Mouse (Mus musculus): Measurements from ENCODE around the gene Retreg1. TPM values are rescaled to one million over a fixed set of nuclear protein-coding genes. Genes with fewer than 3 reads are reported as not detected.

Retreg1 gene
- 10 to 100 TPM; 27.3 to 28.6 TPM for total RNA-seq (2021)
- long read RNA-seq, experiment 1, transcript Retreg1-201 (9 exons, 3,248 nt): major isoform, 13 of 14 reads
- long read RNA-seq, experiment 1, partial matches to known transcripts: 0 of 14 reads
- long read RNA-seq, experiment 1, other reads (novel, unspliced or antisense): 1 of 14 reads
- long read RNA-seq, experiment 2, transcript Retreg1-201 (9 exons, 3,248 nt): major isoform, 13 of 15 reads
- long read RNA-seq, experiment 2, partial matches to known transcripts: 1 of 15 reads
- long read RNA-seq, experiment 2, other reads (novel, unspliced or antisense): 1 of 15 reads

DNA sequence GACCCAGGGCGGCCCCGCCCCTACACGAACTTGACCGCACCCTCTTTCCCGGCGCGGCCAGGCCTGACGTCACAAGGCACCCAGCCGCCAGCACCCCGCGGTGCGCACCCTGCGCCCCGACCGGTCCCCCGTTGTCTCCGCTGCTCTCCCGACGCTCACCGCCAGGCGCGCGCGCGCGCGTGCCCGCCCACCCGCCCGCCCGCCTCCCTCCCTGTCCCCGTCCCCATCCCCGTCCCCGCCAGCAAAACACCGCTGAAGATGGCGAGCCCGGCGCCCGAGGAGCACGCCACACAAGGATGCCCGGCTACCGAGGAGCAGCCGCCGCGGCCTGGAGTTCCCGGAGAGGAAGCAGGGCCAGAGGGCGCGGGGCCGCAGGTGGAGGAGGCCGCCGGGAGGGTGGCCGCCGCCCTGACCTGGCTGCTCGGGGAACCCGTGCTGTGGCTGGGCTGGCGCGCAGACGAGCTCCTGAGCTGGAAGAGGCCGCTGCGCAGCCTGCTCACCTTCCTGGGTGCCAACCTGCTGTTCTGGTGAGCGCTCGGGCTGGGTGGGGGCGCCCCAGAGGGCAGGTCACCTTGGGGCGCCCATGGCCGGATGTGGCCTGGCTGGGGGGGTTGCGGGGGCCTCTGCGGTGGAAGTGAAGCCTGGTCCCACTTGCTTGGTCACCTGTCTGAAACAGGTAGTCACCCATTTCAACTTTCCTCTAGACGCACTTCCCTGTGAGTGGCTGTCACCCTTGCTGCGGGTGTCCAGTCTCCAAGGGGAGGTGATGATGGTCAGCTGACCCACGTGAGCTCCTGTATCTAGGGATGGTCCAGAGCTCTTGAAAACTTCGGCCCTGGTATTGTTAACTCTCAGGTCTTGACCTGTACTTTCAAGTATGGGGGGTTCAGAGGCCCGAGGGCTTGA lies at the start of gene Retreg1:
Gene Retreg1, plus strand, starts transcription at position 95 of the 906 bp plus-strand sequence.
- peak within 1 kb of the TSS; percentile 91 for H3K27ac ChIP-seq
- peak within 1 kb of the TSS; percentile 60 for H3K4me3 ChIP-seq
- peak; percentile 61 to 79 for DNase-seq (ENCODE audit: low spot score in 2 of 2)

DNA sequence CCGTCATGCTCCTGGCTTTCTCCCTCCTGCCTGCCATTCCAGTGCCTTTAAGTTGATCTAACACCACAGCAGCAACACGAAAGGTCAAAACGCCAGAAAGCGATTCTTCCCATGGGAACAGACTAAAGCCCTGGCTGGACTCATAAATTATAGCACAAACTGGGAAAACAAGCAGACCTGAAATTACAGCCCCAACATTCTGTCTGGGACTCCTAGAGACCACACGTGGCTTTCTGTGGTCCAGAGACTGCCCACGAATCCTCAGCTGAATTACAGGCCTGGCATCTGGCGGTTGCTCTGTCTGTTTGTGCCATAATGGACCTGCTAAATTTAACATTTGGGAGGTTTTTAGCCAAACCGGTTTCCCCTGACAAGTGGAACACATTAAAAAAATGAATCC lies 48.9 kb upstream of the Retreg1 start:
- Histone ChIP-seq H3K27ac (no peak overlapping the region), H3K4me3 (no peak overlapping the region)
- no peak for DNase-seq (ENCODE audit: low spot score in 2 of 2)
- no peak for TF ChIP-seq CTCF (conservative IDR thresholded peaks at IDR 0.05)

More for the DNA sequence above, at the start of gene Retreg1:
- TF ChIP-seq CTCF (conservative IDR thresholded peaks at IDR 0.05): peak; percentile 79

DNA sequence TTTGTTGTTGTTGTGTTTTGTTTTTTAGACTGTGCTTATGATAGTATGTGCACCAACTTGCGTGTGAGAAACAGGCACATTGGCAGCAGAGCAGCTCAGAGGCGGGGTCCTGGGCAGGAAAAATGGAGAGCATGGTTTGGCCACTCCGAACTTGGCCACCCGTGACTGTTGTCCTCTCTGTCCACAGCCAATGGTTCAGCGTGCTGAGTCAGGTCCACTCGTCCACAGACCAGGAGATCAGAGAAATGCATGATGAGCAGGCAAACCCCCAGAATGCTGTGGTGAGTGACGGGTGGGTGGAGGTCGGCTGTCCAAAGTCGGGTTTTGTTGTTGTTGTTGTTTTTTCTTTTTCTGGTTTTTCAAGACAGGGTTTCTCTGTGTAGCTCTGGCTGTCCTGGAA lies 47.5 kb upstream of the Retreg1 start:
- DNase-seq (ENCODE audit: low spot score in 2 of 2): no peak
- no peak for TF ChIP-seq CTCF (conservative IDR thresholded peaks at IDR 0.05)
- no peak overlapping the region for H3K4me3 ChIP-seq
- H3K27ac ChIP-seq: no peak overlapping the region

- peak; percentile 90 for TF ChIP-seq CTCF (conservative IDR thresholded peaks at IDR 0.05)
- DNase-seq (ENCODE audit: low spot score in 2 of 2): peak in 1 of 2 experiments; percentile 38
- no peak overlapping the region for H3K4me3 ChIP-seq
- H3K27ac ChIP-seq: no peak overlapping the region
Observed at GRCm38 (mm10) chr15:25796353-25796752, 46.6 kb upstream of the Retreg1 start.

DNA sequence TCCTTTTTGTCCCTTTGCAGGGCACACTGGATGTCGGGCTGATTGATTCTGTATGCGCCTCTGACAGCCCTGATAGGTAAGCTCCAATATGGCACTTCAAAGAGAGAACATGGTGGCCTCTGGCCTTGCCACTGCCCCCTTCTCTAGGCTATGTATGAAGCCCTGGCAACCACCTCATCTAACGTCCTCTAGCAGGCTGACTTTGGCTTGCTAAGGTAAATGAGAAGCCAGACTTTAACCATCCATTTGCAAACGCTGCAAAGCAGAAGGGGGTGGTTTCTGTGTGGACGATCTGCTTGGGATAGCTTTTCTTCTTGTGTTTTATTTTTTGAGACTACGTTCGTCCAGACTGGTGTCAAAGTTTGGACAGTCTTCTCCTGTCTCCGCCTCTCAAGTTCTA lies 45.8 kb upstream of the Retreg1 start:
- no peak for TF ChIP-seq CTCF (conservative IDR thresholded peaks at IDR 0.05)
- H3K4me3 ChIP-seq: no peak overlapping the region
- no peak overlapping the region for H3K27ac ChIP-seq
- DNase-seq (ENCODE audit: low spot score in 2 of 2): no peak

- DNase-seq (ENCODE audit: low spot score in 2 of 2): no peak
- TF ChIP-seq CTCF (conservative IDR thresholded peaks at IDR 0.05): no peak
Observed at GRCm38 (mm10) chr15:25797888-25798287, 45.1 kb upstream of the Retreg1 start.

DNA sequence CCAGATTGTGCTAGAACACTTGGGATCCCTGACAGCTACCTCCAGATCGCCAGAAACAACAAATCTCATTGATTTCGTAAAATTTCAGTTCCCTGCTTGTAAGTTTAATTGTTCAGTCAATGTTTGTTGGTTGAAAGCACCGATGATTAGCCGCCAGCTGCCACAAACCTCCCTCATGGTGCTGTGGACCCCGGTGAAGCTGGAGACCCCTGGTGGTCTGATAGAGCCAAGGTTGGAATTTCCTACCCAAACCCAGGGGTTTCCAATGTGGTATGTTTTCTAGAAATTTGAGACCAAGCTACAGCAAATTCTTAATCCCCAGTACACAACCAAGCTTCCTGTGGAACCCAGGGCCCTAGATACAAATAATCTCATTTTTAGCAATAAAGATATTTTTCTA lies 41.3 kb upstream of the Retreg1 start:
- DNase-seq (ENCODE audit: low spot score in 2 of 2): no peak
- Histone ChIP-seq H3K27ac (no peak overlapping the region), H3K4me3 (no peak overlapping the region)
- peak; percentile 34 for TF ChIP-seq CTCF (conservative IDR thresholded peaks at IDR 0.05)

More at GRCm38 (mm10) chr15:25797888-25798287, 45.1 kb upstream of the Retreg1 start:
- Histone ChIP-seq H3K4me3 (no peak overlapping the region), H3K27ac (no peak overlapping the region)

GRCm38 (mm10) chr15:25802194-25802593 lies 40.8 kb upstream of the Retreg1 start:
- no peak for DNase-seq (ENCODE audit: low spot score in 2 of 2)
- no peak for TF ChIP-seq CTCF (conservative IDR thresholded peaks at IDR 0.05)
- no peak overlapping the region for H3K4me3 ChIP-seq
- no peak overlapping the region for H3K27ac ChIP-seq

- no peak overlapping the region for H3K27ac ChIP-seq
- H3K4me3 ChIP-seq: no peak overlapping the region
- TF ChIP-seq CTCF (conservative IDR thresholded peaks at IDR 0.05): no peak
- no peak for DNase-seq (ENCODE audit: low spot score in 2 of 2)
Observed at GRCm38 (mm10) chr15:25803111-25803510, 39.9 kb upstream of the Retreg1 start.

DNA sequence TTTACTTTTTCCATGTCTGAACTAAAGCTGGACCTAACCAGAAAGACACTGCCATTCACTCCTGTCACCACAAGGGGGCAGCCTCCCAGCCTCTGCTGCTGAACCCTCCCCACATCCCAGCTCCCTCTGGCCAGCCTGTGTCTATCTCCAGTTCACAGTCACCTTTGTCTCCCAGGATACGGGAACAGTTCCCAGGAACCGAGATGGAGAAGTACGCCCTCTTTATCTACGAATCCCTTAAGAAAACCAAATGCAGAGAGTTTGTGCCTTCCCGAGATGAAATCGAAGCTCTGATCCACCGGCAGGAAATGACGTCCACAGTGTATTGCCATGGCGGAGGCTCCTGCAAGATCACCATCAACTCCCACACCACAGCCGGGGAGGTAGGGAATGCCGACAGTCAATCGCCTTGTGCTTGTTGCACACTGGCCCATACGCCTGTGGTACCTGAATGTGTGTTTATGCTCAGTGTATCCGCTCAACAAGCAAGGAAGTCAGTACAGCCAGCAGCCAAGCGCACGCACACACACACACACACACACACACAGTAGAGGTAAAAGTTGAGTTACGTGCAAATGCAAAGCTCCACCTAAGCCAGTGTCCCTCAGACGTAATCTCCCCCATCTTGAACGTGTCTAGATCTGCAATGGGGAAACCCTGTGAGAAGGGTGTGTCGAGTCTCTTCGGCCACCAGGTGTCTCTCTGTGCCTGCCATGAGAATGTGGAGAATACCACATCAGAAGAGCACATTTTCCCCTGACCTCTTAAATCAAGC lies 37.5 kb upstream of the Retreg1 start:
- Histone ChIP-seq H3K4me3 (no peak overlapping the region), H3K27ac (no peak overlapping the region)
- peak; percentile 70 to 80 for DNase-seq (ENCODE audit: low spot score in 2 of 2)
- TF ChIP-seq CTCF (conservative IDR thresholded peaks at IDR 0.05): peak; percentile 95

DNA sequence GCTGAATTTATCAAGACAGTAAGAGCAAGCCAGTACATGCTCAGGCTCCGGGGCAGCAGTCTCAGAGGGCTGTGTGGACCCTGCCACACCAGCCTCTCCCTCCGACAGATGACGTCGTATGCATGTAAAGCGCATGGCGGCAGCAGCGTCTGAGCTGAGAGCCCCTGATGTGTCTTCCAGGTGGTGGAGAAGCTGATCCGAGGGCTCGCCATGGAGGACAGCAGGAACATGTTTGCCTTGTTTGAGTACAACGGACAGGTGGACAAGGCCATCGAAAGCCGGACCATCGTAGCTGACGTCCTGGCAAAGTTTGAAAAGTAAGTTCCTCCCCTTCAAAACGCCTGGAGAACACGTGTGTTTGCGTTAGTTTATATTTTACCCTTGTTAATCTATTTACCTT lies 36.6 kb upstream of the Retreg1 start:
- H3K27ac ChIP-seq: no peak overlapping the region
- DNase-seq (ENCODE audit: low spot score in 2 of 2): no peak
- TF ChIP-seq CTCF (conservative IDR thresholded peaks at IDR 0.05): no peak
- no peak overlapping the region for H3K4me3 ChIP-seq

DNA sequence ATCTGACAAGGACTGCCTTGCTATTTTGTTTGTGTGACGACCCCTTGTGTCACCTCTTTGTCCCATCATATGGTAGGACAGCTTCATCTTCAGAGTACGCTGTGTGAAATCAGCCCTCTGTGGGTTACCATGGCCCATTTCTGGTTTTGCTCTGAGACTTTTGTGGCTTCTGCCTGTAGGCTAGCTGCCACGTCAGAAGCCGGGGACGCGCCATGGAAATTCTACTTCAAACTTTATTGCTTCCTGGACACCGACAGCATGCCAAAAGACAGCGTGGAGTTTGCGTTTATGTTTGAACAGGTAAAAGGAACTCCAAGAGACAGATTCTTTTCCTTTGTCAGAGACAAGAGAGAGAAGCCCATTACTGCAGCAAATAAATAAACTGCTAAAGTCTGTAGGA lies 36.1 kb upstream of the Retreg1 start:
- no peak for DNase-seq (ENCODE audit: low spot score in 2 of 2)
- TF ChIP-seq CTCF (conservative IDR thresholded peaks at IDR 0.05): no peak
- no peak overlapping the region for H3K27ac ChIP-seq
- no peak overlapping the region for H3K4me3 ChIP-seq
